Mouse (Mus musculus) cerebral cortex, adult 2 months (tissue): ENCODE results near the gene Gm20521.

Experiments used
- WGBS: fragments of 180-500 bp; shearing (Covaris S2); methylation state at CpG from one replicate; pipeline ENCODE4 v1.1.7; 2018; 5-methylcytosine and 5-hydroxymethylcytosine counted together

Gm20521 gene

DNA sequence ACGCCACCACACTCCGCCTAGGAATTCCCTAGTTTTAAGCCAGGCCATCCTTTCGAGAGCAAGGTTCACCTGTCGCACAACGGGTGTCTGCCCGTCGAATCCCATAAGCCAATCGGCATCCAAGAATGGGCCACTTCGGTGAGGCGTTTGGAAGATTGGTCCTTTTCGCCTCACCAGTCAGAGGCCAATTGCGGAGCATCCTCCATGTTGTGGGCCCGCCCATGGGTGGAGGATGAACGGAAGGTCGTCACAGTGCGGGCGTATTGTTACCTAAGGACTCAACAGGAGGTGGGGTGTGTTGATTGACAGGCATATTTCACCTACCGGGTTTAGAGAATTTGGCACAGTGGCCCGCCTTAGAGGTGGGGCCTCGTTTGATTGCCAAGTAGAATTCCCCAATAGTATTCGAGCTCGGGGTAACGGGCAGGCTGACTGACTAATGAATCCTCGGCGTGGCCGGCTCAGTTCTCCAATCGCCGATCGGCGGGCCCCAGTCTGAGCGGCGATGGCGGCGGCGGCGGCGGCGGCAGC, 10.5 kb downstream of the Gm20521 start:
- under 1% methylated on average over 38 of the region's 38 CpGs for WGBS

GRCm38 (mm10) chr14:54894296-54895151, 11.3 kb downstream of the Gm20521 start:
- WGBS, result under 1% methylated on average over 51 of the region's 54 CpGs

DNA sequence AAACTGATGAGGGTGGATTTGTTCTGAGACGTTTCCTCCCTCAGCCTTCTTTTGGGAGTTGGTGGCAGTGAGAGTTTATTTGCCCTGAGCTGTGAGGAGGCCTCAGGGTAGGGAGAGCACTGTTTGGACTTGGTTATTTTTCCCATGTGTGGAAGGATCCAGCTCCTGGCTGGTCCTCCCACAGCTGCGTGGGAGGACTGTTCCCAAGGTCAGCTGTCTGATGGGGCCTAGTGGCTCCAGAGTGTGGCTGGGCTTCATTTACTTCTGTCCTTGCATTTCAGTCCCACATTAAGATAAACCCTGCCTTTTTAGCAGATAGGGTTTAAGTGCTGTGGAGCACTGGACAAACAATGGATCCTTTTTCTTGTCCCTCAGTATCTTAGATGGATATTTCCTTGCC, 14.2 kb downstream of the Gm20521 start:
- 46% methylated on average over 2 of the region's 2 CpGs for WGBS

DNA sequence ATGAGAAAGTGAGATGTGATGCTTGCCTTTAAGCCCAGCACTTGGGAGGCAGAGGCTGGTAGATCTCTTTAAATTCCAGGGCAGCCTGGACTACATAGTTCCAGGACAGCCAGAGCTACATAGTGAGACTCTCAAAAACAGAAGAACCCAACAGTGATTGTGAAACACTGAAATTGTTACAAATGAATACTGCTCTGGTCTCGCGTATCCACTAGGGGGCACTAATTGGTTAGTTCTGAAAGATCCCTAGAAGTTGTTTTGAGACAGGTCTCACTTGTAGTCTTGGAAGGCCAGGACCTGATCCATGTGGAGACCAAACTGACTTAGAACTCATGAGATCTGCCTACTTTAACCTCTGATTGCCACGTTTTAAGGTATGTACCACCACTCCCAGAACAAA, 17.1 kb downstream of the Gm20521 start:
- WGBS, result under 1% methylated on average over 3 of the region's 3 CpGs

- 78% methylated on average over 4 of the region's 4 CpGs for WGBS
Observed at GRCm38 (mm10) chr14:54903641-54904040, 20.4 kb downstream of the Gm20521 start.

- WGBS, result 70% methylated on average over 7 of the region's 7 CpGs
Observed at GRCm38 (mm10) chr14:54908682-54909081, 25.4 kb downstream of the Gm20521 start.

- 2% methylated on average over 69 of the region's 69 CpGs for WGBS
Observed at GRCm38 (mm10) chr14:54912109-54912850, 29.0 kb downstream of the Gm20521 start.

- under 1% methylated on average over 28 of the region's 28 CpGs for WGBS
Observed at GRCm38 (mm10) chr14:54912886-54913285, 29.6 kb downstream of the Gm20521 start, which contains the start of gene Slc22a17. Slc22a17 (minus strand) TSS chr14:54913132.

DNA sequence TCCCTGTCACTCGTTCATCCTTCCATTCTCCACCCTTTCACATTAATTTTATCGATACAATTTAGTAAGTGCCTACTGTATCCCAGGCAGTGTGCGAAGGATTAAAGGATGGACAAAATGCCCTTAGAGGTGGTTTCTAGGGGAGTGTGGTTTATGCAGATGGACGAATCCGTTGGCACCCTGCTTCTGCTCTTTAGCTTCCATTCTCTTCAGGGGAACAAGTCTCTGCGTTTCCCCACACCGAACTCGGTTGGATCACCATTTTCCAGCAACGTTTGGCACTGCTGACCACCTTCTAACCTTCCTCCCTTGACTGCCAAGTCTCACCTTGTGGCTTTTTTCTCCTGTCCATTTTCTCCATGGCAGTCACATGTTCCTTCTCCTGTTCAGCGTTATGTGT, 30.1 kb downstream of the Gm20521 start:
- 11% methylated on average over 10 of the region's 10 CpGs for WGBS

DNA sequence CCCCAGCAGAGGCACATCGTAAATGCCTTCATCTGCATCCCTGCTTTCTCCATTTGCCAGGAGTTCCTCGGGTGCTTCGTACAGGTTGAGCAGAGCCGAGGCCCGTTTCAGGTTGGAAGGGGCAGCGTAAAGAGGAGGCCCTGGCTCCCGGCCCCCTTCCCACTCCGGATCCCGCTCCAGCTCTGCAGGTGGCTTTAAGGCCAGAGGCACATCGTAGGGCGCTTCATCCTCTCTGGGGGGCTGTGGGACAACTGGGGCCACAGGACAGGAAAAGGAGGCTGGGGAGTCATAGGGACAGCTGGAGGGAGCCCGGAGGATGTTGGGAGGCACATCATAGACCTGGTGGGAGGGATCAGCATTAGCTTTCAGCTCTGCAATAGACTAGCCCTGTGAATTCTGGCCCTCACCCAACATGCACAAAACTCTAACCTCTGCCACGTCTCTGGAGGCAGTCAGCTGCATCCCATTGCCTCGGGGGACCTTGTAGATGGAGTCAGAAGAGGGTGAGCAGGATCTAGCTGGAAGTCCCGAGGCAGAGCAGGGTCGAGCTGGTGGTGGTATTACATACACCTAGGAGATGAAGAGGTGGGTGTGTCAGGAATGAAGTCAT, 36.9 kb downstream of the Gm20521 start:
- WGBS, result 88% methylated on average over 16 of the region's 16 CpGs

DNA sequence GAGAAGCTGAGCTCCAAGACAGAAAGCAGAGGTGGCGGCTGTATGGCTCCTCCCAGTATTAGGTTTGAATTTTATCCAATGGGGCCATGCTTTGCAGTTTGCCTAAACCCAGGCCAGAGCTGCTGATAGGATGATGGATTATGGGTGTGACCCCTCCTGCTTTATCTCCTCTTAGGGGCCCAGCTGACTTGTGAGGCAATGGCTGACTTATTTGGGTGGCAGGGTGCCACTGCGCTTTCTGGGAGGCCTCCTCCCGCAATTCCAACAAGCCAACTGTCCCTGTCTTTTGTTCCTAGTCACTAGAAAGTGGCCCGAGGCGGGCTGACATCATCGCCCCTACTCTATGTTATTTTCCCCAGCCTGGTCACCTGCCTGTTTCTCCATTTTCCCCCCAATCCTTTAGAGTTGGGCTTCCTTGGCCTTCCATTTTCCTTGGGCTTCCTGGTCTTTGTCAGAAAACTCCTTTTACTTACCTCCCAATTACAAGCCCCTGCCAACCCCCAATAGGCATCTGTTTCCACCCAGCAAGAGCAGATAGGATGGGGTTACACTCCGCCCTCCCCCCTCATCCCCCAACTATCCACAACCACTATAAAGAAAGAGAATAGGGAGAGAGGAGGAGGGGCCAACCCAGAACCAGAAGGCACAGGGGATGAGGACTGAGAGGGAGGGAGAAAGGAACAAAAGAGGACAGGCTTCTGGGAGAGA, 41.6 kb downstream of the Gm20521 start:
- WGBS, result 75% methylated on average over 7 of the region's 7 CpGs

DNA sequence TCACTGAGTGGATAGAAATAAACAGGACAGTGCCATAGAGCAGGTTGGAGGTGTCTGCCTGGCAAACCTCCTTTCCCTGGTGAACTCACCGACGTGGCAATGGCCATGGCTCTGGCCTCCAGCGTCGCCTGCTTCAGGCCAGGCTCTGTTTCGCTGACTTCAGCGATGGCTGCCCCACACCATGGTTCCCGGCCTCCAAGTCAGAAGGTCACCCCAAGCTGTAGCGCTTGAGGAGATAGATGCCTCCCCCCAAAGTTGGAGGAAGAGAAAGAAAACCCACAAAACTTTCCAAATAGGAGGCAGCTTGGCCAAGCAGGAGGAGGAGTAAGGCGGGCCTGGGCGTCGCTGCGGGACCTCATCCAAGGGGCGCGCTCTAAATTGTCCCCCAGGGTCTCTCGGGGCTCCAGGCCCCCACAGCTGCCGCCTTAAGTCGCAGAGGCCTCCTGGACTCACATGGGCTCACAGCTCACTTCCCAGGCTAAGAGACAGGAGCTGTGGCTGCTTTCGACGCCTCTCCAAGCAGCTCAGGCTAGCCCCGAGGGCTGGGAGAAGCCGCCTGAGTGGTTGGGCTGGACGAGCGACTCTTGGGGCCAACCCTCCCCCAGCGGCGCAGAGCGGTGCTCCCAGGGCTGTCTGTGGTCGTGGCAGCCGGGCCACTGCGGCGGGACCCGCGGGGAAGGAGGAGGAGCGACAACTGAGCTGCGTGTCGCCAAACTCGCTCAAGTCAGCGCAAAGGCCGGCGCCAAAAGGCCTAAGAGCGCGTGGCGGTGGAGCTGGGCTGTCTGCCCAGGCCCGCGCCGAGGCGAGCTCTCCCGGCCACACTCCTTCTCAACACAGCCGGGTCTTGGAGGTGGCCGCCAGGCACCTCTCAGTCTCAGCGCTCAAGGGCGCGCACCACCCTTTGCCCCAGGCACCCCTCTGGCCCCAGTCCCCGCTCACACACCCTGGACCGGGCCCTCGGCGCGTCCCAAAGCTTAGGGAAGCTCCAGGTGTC, 42.4 kb downstream of the Gm20521 start, which contains the start of gene Efs:
TSS of gene Efs (minus strand) at position 778 of the 994 bp plus-strand sequence.
- 12% methylated on average over 57 of the region's 57 CpGs for WGBS

- WGBS, result 4% methylated on average over 54 of the region's 58 CpGs
Observed at GRCm38 (mm10) chr14:54926401-54927158, 43.3 kb downstream of the Gm20521 start.

DNA sequence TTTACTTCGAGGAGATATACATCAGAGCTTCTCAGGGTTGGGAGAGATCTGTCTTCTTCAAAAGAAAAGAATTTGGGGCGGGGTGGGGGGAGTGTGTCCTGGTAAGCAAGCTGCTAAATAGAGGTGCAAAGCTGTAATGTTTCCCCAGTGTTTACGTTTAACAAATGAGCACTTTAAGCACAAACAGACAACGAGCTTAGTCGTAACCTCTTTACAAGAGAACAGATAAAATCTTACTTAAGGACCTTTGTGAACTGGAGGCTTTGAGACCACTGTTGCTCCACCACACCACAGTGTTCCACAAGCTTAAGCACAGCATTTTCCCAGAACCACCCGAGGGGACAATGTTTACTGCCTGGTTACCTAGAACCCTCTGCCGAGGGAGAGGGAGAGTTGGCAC, 44.1 kb downstream of the Gm20521 start:
- 60% methylated on average over 7 of the region's 7 CpGs for WGBS

- 54% methylated on average over 5 of the region's 5 CpGs for WGBS
Observed at GRCm38 (mm10) chr14:54929801-54930200, 46.6 kb downstream of the Gm20521 start.

GRCm38 (mm10) chr14:54930431-54930830, 47.2 kb downstream of the Gm20521 start:
- WGBS, result 17% methylated on average over 2 of the region's 2 CpGs

- 55% methylated on average over 6 of the region's 6 CpGs for WGBS
Observed at GRCm38 (mm10) chr14:54932645-54933150, 49.5 kb downstream of the Gm20521 start, which contains the start of gene Il25. Il25 (plus strand) TSS chr14:54932695.

GRCm38 (mm10) chr14:54935904-54936830, 52.9 kb downstream of the Gm20521 start, which contains the start of gene Cmtm5:
Cmtm5 (plus strand) TSS chr14:54936261.
- WGBS, result 55% methylated on average over 8 of the region's 8 CpGs
